ENCODE assay signal across 8 mouse cellular contexts in the genomic region with DNA sequence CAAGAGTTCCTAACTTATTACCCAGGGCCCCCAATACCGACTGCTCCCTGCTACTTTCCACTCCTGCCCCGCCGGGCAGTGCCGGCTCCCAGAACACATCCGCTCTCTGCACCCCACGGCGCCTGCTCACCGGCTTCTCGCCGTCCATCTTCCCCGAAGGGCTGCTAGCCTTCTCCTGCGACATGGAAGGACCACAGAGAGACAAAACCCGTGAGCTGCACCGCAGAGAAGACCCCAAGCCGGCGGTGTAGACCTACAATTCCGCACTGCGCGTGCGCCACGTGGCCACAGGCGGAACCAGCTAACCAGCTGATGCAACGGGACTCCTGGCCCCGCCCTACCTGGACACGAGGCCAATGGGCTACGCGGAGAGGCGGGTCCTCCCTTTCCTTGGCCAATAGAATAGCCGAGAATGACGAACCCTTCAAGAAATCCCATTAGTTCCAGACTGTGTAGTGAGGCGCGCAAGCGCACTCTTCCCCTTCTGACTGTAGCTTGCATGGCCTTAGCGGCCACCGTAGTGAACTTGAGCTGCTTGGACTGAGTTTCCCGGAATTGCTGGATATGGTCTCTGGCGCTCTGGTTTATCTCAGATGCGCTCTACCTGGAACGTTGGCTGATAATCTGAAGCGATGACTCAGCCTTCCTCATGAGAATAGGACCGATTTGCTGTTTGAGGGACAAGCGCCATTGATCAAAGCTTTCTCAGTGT. TPM values are rescaled to one million over a fixed set of nuclear protein-coding genes. Genes with fewer than 3 reads are reported as not detected.
DNase-seq lines count a peak whose midpoint lies in the region; ATAC-seq and TF ChIP-seq lines count a peak whose summit lies in the region.

Tars (minus strand) TSS at position 310 of the 712 bp plus-strand sequence.

- no peaks in the 10 kb centered on the region for H3K27me3 ChIP-seq in embryonic facial prominence, embryonic 14.5 days (replicated peaks; ENCODE audit: control insufficient read depth, insufficient read depth, low read length)
- H3K27me3 ChIP-seq in heart, adult 2 months (ENCODE audit: control insufficient read depth, insufficient read depth, low read length): no peaks in the 10 kb centered on the region
- peaks cover 6% of the 10 kb centered on the region; the same call in 1 of the 2 replicates for H3K27me3 ChIP-seq in limb, embryonic 13.5 days
- H3K27me3 ChIP-seq in midbrain, embryonic 16.5 days (ENCODE audit: control insufficient read depth, insufficient read depth, low read depth, low read length): no peaks in the 10 kb centered on the region

- peaks cover 3% of the 10 kb centered on the region; the same call in 1 of the 2 replicates for H3K79me2 ChIP-seq in heart, adult 2 months (replicated peaks; ENCODE audit: control insufficient read depth, insufficient read depth, low read length)

- TF ChIP-seq EP300 in heart, adult 2 months (IDR thresholded peaks at IDR 0.05; ENCODE audit: insufficient read depth, low read depth, low read length): peak; percentile 82; the same call in 1 of the 2 replicates

- ATAC-seq in embryonic facial prominence, embryonic 14.5 days (ENCODE audit: low read depth): peak; percentile 100
- peak; percentile 100 for ATAC-seq in limb, embryonic 13.5 days (ENCODE audit: low FRiP score, low read depth)
- ATAC-seq in midbrain, embryonic 16.5 days: peak; percentile 100

- H3K9me3 ChIP-seq in embryonic facial prominence, embryonic 14.5 days (ENCODE audit: control insufficient read depth, low read length): no peaks in the 10 kb centered on the region
- H3K9me3 ChIP-seq in limb, embryonic 13.5 days: no peaks in the 10 kb centered on the region
- no peaks in the 10 kb centered on the region for H3K9me3 ChIP-seq in midbrain, embryonic 16.5 days (replicated peaks; ENCODE audit: control insufficient read depth, low read length, poor library complexity, severe bottlenecking)

- H3K27ac ChIP-seq in embryonic facial prominence, embryonic 14.5 days (replicated peaks; ENCODE audit: low read depth, low read length): peak within 1 kb of the TSS; percentile 44
- H3K27ac ChIP-seq in heart, adult 2 months: peak within 1 kb of the TSS; percentile 82
- peak within 1 kb of the TSS; percentile 48; the same call in 1 of the 2 replicates for H3K27ac ChIP-seq in limb, embryonic 13.5 days
- peak within 1 kb of the TSS; percentile 65 for H3K27ac ChIP-seq in midbrain, embryonic 16.5 days (ENCODE audit: low read length)

- H3K4me2 ChIP-seq in embryonic facial prominence, embryonic 14.5 days (ENCODE audit: low read depth, low read length): peak within 1 kb of the TSS; percentile 76
- H3K4me2 ChIP-seq in limb, embryonic 13.5 days (replicated peaks): peak within 1 kb of the TSS; percentile 93
- peak within 1 kb of the TSS; percentile 68 for H3K4me2 ChIP-seq in midbrain, embryonic 16.5 days (ENCODE audit: low read length)

- intact Hi-C loops in heart, adult 2 months (cut with DNase I): loop anchor here (5.0 to 10.0 kb wide), 4 partner anchors 188 to 915 kb away; partner anchors contain the start of genes Brix1 and Rad1

- 0 out of 2 replicates have a peak, but pooled peaks cover 19% of the 10 kb centered on the region for H3K36me3 ChIP-seq in embryonic facial prominence, embryonic 14.5 days (ENCODE audit: control insufficient read depth, insufficient read depth, low read length)
- no peaks in the 10 kb centered on the region for H3K36me3 ChIP-seq in heart, adult 2 months (ENCODE audit: control insufficient read depth, insufficient read depth, low read length)
- H3K36me3 ChIP-seq in limb, embryonic 13.5 days: peaks cover 21% of the 10 kb centered on the region
- H3K36me3 ChIP-seq in midbrain, embryonic 16.5 days (ENCODE audit: control insufficient read depth, insufficient read depth, low read length): no peaks in the 10 kb centered on the region

- peaks cover 7% of the 10 kb centered on the region for H3K4me1 ChIP-seq in embryonic facial prominence, embryonic 14.5 days (ENCODE audit: control insufficient read depth, insufficient read depth, low read length)
- H3K4me1 ChIP-seq in heart, adult 2 months (ENCODE audit: control insufficient read depth, insufficient read depth, low read length): peaks cover 7% of the 10 kb centered on the region
- peaks cover 14% of the 10 kb centered on the region for H3K4me1 ChIP-seq in limb, embryonic 13.5 days
- peaks cover 14% of the 10 kb centered on the region for H3K4me1 ChIP-seq in midbrain, embryonic 16.5 days (ENCODE audit: control insufficient read depth, insufficient read depth, low read length)

- peak within 1 kb of the TSS; percentile 86 for H3K9ac ChIP-seq in embryonic facial prominence, embryonic 14.5 days (ENCODE audit: low read depth, low read length)
- peak within 1 kb of the TSS; percentile 87 for H3K9ac ChIP-seq in heart, adult 2 months (ENCODE audit: low read depth, low read length)
- H3K9ac ChIP-seq in limb, embryonic 13.5 days: peak within 1 kb of the TSS; percentile 89
- H3K9ac ChIP-seq in midbrain, embryonic 16.5 days (ENCODE audit: low read depth, low read length): peak within 1 kb of the TSS; percentile 77

- peak; percentile 78 for TF ChIP-seq POLR2A in heart, adult 2 months (IDR thresholded peaks at IDR 0.05; ENCODE audit: insufficient read depth, low read depth, low read length)

- DNase-seq in 3T3-L1 (ENCODE audit: low read depth, low spot score): peak; percentile 100
- peak; percentile 85 to 88 for DNase-seq in adrenal gland, postnatal 4 days (ENCODE audit: low spot score in 2 of 2)
- DNase-seq in embryonic facial prominence, embryonic 14.5 days (ENCODE audit: low spot score): peak; percentile 100
- peak; percentile 96 to 99 for DNase-seq in heart, adult 2 months
- DNase-seq in kidney, adult 8-10 months: peak; percentile 99
- peak; percentile 91 to 95 for DNase-seq in spleen, postnatal 10 days (ENCODE audit: low spot score in 2 of 2)

- no peak; the same call in 1 of the 2 replicates for TF ChIP-seq CTCF in heart, adult 2 months (IDR thresholded peaks at IDR 0.05)

- peak within 1 kb of the TSS; percentile 89 for H3K4me3 ChIP-seq in embryonic facial prominence, embryonic 14.5 days (ENCODE audit: low read depth, low read length)
- H3K4me3 ChIP-seq in heart, adult 2 months: peak within 1 kb of the TSS; percentile 69
- peak within 1 kb of the TSS; percentile 87 for H3K4me3 ChIP-seq in limb, embryonic 13.5 days
- peak within 1 kb of the TSS; percentile 71 for H3K4me3 ChIP-seq in midbrain, embryonic 16.5 days (ENCODE audit: low read depth, low read length)

- under 1% methylated on average over 39 of the region's 42 CpGs for WGBS in embryonic facial prominence, embryonic 14.5 days
- under 1% methylated on average over 42 of the region's 42 CpGs for WGBS in heart, adult 2 months
- under 1% methylated on average over 42 of the region's 42 CpGs for WGBS in limb, embryonic 13.5 days
- under 1% methylated on average over 42 of the region's 42 CpGs for WGBS in midbrain, embryonic 16.5 days

RNA-seq across cellular contexts. Expression of gene Tars, which starts in this region (rescaled TPM):
- 10 to 100 TPM; 42.7 to 49.3 TPM for total RNA-seq in adrenal gland, postnatal 4 days (2021)
- polyA plus RNA-seq in embryonic facial prominence, embryonic 14.5 days (2014; fragmentation: Nextera tagmentation; extraction: Ambion mirVana): 57.0 and 66.6 TPM in 2 replicates
- total RNA-seq in heart, adult 2 months (2021): 10 to 100 TPM; 19.0 to 24.5 TPM
- polyA plus RNA-seq in heart, adult 2 months (2012; rRNA removed): 7.8 and 12.1 TPM in 2 replicates
- 73.0 and 75.2 TPM in 2 replicates for polyA plus RNA-seq in limb, embryonic 13.5 days (2015; fragmentation: Nextera tagmentation; extraction: Ambion mirVana)
- polyA plus RNA-seq in midbrain, embryonic 16.5 days (2015; fragmentation: Nextera tagmentation; extraction: Ambion mirVana): 50.0 and 52.3 TPM in 2 replicates

Comparison
In these comparisons a context has a peak if more than half of its experiments do, and no peak if none do; other contexts are left out.
1. Peak in every context shown above with its lines: DNase-seq, ATAC-seq, H3K4me3 ChIP-seq and H3K27ac ChIP-seq.